Mouse (Mus musculus) megakaryocyte-erythroid progenitor cell, adult 5 weeks (primary cell): Measurements from ENCODE around the gene Map3k15. TPM values are rescaled to one million over a fixed set of nuclear protein-coding genes. Genes with fewer than 3 reads are reported as not detected.

Experiments used
- polyA plus RNA-seq: library from polyadenylated mRNA; stranded (reverse); fragments of >175 nt; gene quantifications from 2 replicates; pipeline ENCODE4 v1.2.3, GENCODE M21; 2012

Gene Map3k15
- 0.49 and 0.69 TPM in 2 replicates for polyA plus RNA-seq

DNA sequence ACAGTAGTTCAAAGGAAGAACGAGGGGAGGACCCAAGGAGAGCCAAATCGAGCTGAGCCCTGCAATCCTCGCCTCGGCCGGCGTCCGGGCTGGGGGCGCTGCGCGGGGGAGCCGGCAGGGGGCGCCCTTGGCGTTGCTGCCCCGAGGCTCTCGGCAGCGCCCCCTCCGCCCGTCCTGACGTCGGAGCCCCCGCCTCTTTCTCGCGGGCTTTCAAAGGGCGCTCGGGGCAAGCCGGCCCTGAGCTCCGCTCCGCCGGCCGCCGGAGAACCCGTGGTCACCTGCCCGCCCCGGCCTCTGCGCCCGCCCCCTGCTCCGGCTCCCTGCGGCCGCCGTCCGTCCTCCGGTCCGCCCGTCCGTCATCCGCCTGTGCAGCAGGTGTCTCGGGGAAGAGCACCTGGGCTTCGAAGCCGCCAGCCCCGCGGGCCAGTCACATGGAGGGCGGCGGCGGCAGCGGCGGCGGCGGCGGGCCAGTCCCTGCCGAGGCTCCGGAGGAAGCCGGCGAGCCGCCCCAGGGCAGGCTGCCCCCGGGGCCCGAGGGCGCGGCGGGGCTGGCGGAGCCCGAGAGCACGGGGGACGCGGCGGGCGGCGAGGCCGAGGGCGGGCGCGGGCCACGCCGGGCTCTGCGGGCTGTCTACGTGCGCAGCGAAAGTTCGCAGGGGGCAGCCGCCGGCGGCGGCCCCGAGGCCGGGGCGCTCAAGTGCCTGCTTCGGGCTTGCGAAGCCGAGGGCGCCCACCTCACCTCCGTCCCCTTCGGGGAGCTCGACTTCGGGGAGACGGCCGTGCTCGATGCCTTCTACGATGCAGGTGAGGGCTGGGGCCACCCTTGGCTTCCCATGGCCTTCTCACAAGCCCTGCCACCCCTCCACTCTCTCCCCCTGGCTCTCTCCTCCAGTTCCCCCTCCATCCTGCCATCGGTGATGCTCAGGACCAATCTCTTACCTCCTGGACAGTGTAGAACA is at the start of gene Map3k15:
TSS of gene Map3k15 (plus strand) at position 432 of the 959 bp plus-strand sequence.

DNA sequence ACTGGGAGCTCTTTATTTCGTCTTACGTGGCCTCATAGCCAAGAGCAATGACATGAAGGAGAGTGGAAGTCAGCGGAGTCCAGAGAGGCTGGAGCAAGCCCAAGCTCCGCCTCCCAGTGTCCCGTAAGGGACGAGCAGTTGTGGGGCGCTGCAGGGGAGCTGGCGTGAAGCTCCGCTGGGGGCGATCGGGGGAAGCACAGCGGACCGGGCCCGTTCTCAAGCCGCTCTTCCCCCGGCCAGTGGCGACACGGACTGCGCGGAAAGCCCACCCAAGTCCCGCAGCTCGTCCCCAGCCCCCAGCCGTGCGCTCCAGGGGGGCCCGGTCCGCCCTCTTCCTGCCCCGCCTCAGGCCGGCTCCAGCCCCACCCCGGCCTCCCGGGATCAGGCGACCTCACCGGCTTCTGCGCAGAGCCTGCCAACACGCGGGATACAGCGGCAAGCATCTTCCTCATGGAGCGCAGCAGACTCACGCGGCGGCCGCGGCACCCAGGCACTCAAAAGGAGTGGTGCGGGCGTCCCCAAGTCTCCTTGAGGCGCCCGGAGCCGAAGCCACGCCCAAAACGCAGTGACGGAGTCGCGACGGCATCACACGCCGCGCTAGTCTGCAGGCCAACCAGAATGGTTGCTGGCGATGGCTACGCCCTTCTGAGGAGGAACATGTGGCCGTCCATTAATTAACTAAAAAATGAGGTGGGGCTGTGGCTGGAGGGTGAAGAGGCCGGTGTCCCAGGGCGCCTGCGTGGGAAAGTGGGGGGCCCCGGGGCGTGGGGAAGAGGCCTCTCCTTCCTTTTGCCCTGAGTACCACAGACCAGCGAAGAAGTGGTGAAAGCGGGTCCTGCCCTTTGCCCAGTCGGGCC is 149.9 kb downstream of the Map3k15 start, which contains the start of gene Pdha1:
TSS of gene Pdha1 (minus strand) at position 553 of the 857 bp plus-strand sequence.

Other genes starting within 250 kb of the Map3k15 start
- 13.9 and 15.7 TPM in 2 replicates for gene Pdha1, start 150.0 kb downstream of the Map3k15 start, polyA plus RNA-seq